Mouse (Mus musculus): ENCODE data around the gene Lyrm2.

The Lyrm2 gene

DNA sequence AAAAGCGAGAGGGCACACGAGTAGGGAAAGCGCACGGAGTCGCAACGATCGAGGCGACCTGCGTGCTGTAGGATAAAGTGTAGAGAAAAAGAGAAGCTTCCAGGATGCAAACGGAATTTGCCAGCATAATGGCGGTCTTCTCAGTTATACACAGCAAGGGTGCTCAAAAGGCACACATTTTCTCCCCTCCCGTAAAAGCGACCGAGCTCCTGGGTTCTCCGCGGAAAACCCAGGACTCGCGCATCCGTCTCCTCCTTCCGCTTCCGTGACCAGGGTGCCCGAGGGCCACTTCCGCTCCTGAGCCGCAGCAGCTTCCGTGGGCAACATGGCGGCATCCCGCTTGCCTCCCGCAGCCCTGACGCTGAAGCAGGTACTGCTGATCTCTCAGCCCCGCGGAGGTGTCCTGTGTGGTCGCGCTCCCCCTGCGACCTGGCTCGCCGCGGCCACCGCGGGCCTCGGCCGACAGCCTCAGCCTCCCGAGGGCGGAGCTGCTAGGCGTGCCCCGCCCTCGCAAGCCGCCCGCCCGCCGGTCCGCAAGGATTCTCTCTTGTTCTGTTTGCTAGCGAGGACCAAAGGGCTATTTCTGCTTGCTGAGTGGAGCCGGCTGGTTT, at the start of gene Lyrm2:
Gene Lyrm2, plus strand, starts transcription at position 288 of the 611 bp plus-strand sequence.
- DNase-seq: peak; percentile 66 to 77

DNA sequence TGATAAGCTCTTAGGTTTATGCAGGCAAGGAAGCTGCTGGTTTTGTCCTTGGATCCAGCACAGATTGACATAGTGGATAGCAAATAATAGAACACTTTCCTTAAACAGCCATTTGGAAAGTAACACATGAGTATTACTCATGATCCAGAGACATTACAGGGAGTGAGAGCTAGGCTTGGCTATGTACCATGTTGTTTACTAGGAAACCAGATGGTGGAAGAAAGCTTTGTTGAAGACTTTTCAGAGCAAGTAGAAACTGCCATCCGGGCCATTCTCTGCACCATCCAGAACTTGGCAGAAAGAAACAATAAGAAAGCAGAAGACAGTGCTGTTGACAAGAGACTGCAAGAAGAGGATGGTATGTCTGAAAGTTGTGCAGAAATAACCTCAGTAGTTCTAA, 49.3 kb upstream of the Lyrm2 start:
- DNase-seq: no peak

DNA sequence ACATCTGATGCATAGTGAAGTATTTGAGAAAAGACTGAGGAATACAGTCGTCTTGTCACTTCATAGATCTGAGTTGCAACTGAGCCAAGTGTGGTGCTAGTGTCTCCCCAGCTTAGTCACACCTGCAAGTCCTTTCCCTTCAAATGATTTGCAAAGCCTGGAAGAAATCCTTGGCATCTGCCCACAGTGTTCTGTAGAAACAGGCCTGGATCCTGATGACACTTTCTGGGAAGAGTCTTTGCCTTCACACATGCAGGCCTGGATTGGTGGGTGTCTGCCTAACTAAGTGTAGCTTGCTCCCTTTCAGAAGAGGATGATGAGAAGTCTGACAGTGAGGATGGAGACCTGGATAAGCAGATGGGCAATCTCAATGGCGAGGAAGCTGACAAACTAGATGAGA, 42.6 kb upstream of the Lyrm2 start:
- no peak for DNase-seq

DNA sequence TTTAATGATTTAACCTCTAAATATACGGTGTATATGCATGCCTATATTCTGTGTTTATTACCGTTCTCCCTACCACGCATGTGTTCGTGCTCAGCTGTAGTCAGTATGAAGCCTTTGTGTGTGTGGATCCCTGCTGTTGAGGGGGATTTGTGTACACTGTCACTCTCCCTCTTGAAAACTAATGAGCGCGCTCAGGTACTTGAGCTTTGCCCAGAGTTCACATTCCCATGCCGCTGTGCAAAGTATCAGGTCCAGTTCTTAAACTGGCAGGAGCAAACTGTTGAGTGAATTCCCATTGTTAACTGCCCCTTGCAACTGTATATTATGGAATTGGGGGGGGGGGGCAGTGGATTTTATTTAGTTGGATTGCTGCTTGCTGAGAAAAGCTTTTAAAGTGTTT, 32.6 kb upstream of the Lyrm2 start:
- DNase-seq: no peak

DNA sequence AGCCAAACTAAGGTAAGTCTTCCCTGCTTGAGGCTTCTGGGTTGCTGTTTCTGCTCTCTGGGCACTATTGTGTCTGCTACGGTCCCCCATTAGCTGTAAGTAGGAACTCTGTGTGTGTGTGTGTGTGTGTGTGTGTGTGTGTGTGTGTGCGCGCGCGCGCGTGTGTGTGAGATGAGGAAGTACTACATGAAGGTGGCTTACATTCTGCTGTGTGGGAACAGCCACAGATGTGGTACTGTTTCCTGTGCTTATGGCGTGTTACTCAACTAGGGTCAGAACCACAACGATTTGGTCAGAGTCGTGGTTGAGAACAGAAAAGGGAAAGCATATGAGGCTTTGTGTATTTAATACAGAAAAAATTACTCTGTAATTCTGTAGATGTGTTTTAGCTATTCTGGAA, 32.0 kb upstream of the Lyrm2 start:
- peak; percentile 42 to 46 for DNase-seq

DNA sequence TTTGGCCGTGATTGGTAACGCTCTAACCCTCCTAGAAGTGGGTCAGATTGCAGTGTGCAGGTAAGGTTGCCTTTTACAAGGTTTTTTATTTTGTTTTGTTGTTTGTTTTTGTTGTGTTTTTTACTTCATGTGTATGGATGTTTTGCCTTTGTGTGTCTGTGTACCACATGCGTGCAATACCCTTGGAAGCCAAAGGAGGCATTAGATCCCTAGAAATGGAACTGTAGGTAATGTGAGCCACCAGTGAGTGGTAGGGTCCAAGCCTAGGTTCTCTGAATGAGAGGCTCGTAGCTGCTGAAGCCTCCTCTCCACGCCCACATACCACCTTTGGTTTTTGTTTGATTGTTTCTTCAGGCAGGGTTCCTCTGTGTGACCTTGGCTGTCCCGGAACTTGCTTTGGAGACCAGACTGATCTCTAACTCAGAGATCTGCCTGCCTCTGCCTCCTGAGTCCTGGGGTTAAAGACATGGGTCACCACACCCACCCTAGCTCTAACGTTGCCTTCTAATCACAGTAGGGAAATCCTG, 29.7 kb upstream of the Lyrm2 start:
- DNase-seq: no peak

DNA sequence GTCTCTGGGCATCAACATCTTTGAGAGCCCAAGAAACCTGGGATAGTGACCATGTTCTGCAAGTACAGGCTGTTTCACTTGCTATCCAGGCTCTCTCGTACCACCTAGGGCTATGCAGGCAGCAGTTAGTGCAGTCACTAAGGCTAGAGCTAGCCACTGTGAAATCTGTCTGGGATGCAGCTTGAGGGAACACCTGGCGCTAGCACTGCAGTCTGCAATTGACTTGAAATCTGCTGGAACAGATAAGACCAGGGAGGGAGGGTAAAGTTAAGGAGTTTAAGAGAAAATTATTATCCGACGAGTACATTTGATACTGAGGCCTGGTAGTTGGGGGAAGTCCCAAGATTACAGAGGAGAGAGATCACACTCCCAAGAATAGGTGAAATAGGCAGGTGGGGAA, 20.1 kb upstream of the Lyrm2 start:
- no peak for DNase-seq

DNA sequence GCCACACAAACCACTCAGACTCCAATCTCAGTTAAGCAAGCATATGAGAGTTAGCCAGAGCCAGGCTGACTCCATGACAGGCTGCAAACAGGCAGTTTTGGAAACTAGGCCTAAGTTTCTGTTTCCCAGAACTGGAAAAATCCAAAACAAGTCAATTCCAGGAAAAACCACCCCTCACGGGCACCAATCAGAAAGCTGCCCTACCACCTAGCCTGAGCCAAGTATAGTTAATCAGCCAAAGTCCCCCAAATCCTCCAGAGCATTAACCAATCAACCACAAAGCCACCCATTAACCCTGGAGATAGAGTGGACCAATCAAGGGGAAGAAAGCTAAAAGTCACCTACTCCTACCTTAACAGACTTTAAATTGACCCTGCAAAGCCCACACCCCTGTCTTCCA, 12.9 kb upstream of the Lyrm2 start:
- DNase-seq: no peak

DNA sequence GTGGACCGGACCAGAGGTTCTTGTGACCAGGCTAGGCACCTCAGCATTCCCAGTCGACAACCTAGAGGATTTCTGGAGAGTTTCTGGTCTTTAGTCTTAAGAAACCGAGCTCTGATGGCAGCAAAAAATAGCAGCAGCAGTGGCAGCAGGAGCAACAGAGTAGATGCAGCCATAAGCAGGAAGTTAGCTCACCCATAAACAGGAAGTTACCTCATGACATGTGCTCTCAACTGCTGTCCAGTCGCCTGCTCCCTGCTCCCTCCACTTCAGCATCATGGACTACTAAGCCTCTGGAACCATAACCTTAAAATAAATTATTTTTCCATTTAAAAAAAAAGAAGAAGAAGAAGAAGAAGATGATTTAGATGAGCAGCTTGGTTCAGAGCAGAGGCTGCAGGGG, 11.0 kb upstream of the Lyrm2 start:
- DNase-seq: no peak

DNA sequence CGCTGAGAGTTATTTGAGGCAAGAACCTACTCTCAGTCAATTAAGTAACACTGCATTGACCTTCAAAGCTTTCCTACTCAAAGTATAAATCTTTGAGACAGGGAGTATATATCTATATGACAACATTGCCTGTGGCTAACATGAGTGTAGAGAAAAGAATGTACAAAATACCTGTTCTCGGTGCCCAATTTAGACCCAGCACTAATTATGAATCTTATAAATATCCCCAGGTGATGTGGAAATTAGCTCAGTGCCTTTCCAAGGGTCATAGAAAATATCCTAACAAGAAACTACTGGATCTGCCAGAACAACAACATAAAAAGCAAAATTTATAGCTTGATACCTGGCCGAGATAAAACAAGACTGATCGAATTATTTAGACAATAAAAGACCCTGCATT, 1.1 kb upstream of the Lyrm2 start:
- DNase-seq: no peak

DNA sequence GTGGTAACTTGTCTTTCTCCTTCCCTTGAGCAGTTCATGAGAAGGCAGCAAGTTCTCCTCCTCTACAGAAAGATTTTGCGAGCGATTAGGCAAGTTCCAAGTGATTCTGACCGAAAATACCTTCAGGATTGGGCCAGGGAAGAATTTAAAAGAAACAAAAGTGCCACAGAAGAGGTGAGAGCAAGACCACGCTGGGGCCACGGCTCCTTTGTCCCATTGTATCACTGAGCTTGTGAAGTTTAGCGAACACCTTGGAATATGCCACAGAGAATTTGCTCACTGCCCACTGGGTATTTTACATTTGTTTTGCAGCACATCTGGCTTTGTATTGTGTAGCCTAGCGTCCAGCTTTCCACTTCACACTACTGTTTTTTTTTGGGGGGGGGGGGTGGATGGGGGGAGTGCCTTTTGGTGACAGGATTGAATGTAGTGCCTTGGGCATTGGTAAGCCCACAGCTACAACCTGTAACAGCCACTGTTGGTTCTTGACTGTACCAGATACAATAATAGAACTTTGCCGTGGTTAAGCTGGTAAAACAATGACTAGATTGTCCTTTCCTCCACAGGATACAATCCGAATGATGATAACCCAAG, 621 bp downstream of the Lyrm2 start:
- no peak for DNase-seq

DNA sequence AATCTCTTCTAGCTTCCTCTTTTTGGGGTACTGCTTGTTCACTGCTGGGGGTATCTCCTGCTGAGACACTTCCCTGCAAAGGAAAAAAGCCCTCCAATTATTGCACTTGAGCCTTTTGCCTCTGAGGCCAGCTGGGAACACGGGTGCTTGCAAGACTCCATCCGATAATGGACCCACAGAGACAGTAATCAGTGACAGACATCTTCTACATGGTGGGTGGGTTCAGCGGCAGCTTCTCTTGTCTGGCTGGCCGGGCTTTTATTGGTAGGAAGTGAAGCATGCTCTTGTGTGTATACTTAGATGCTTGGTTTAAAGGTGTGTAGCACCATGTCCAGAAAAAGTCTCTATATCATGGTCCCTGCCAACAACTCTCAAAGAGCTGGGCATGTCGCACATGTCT, 17.4 kb downstream of the Lyrm2 start:
- DNase-seq: no peak

DNA sequence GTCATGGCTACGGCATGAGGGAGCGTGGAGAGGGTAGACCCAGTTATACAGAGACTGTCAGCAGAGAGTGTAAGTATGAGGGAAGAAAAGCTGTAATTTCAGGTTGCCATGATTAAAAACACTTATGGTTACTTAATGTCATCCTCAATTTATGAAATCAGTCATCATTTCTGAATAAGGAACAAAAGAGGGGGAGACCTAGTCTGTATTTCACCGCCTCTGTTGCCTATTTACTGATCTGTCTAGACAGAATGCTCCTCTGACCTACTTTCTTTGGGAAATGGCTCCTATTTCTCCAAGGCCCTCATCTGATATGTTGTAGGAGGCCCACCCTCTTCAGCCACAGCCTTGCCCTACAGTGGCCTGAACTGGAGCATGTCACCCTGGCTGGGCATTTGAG, 20.6 kb downstream of the Lyrm2 start:
- no peak for DNase-seq

DNA sequence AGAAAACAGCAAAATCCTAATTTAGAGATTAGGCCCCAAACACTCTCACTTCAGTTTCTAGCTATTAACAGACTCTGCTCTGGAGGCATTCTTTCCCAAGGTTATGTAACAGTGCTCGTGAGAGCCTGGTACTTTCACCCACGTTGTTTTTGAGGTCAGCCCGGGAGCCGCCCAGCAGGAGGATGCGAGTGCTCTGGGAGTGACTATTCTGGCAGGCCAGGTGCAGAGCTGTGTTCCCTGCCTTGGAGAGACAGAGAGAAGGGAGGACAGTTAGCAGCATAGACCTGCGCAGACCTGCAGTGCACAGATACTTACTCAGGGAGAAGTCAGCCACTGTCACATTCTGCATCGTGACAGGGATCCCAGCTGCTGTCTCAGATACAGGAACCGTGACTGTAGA, 24.2 kb downstream of the Lyrm2 start:
- DNase-seq: no peak

DNA sequence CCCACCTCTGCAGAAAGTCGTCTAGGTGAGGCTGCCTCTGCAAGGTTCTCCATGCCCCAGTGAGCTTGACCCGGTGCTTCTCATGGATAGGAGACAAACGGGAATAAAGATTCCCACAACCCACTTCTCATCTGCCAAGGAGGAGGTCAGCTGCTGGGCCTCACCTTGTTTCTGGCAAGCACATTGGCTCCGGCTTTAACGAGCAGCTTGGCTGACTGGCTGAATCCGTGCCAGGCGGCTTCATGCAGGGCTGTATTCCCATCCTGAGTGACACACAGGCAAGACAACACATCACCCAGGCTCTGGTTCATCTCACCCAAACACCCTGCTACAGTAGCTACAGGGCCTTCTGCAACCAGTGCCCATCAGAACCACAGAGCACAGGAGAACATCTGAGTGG, 26.9 kb downstream of the Lyrm2 start:
- DNase-seq: no peak

DNA sequence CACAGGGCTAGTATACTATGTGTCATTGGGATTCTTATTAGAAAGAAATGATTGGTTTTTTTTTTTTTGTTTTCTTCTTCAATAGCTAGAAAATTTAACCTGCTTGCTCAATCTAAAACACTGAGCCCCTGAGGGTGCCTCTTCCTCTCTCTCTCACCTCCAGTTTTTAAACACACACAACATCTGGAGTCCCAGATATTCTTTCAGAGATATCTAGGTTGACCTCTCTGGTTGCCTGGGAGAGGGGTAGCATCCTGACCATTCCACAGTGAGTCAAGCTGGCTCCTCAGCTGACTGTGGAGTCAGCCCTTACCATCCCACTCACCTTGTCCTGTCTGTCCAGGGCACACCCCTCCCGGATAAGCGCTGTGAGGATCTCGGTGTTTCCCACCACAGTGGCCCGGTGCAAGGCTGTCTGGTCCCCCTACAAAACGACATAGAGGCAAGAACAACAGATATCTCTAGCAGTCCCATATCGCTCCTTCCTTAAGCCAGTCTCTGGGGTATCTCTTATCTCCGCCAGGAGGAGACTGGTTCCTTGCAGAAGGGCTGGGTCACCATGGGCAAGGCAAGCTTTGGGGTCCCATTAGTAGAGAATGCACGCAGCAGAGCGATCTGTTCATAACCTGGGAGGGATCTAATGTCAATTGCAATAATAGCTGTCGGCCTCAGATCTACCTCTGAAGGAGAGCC, 28.5 kb downstream of the Lyrm2 start:
- DNase-seq: no peak

DNA sequence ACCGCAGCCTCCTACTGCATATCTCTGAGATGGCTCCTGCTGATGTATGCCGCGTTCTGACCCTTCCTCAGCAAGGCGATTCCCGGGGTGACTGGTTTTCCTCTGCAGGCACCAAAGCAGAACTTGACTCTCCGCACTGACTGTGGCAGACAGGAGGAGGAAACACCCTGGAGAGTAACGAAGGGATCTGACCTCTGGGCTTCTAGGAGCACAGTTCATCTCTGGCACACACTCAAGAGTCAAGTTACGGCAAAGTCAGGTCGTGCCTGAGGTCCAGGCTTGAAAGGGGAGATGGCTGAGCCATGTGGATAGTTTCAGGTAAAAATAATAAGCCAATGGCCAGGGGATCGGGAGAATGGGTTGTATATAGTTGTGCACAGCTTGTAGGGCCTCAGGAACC, 29.3 kb downstream of the Lyrm2 start:
- no peak for DNase-seq

DNA sequence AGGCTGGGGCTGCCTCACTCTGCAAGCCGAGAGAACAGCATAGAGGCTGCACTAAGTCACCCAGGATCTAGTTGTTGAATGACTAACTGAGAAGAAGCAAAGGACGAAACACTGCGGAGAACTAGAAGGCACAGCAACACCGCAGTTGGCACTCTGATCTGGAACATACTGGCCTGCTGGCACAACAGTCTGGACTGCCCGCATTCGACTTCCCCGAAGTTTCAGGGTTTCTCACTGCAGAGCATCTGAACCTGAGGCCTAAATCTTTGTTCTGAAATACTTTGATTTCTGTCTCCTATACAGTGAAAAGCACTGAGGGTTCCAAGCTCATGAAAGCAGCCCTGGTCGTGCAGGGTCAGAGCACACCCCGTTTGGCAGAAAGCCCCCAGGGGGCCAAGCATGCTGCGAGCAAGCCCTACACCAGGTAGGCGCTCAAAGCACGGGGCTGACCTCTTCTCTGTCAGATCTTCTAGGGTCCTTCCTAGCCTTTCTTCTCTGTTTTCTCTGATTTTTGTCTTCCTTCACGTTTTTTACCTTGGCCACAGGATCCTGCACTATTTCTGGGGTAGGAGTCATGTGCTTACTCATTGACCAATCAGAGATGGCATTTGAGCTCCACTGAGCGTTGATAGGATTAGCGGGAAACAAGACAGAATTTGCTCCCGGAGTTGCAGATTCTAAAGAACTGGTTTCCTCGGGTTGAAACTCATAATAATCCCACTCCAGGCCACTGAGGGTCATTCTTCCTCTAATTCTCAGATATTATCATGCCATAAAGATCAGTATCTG, 33.6 kb downstream of the Lyrm2 start:
- DNase-seq: no peak

DNA sequence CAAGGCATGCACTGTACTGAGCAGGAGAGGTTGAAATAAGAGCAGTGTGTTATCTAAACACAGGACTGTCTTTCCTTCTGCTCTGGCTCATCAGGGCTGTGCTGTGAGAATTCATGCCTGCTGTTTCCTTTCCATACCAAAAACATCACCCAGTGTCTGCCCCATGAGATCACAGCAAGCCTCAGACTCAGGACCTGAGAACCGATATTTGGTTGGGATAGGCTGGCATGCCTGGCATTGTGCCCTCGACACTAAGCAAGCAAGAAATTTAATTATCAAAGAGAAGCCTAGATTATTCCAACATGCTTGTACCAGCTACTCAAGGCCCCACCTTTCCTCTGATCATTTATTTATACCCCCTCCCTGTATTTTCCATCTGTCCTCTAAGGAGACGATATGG, 34.5 kb downstream of the Lyrm2 start:
- DNase-seq: no peak

DNA sequence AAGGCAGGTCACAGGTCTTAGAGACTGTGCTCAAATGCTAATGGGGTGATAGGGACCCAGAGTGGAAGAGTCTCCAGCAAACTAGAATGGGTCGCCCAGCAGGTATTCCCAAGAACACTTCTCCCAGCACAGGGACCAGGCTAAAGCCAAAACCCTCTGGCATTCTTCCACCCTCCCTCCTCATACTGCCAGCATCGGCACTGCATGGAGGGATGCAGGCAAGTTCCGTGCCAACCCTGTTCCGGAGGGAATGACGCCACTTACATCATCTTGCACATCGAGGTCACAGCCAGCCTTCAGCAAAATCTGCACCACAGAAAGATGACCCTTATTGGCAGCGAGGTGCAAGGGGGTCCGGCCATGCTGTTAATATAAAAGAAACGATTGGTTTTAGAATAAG, 36.0 kb downstream of the Lyrm2 start:
- no peak for DNase-seq

DNA sequence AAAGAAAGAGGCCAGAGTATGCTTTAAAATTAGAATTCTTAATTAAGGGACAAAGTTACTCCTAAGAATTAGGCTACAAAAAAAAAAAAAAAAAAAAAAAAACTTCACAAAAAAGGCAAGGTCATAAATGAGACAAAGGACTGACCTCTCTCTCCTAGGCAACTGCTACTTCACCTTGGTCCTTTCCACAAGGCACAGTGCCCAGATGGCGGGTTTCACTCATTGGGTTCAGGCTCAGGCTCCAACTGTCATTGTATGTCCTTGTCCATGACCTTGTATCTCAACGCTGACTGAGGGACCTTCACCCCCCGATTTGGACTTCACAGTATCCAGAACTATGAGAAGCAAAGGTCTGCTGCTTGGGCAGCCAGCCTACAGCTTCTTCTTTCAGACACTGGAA, 38.3 kb downstream of the Lyrm2 start:
- DNase-seq: no peak
